Mouse (Mus musculus) midbrain, embryonic 14.5 days (tissue): ENCODE measurements around the gene Igdcc3. TPM values are rescaled to one million over a fixed set of nuclear protein-coding genes. Genes with fewer than 3 reads are reported as not detected.
A peak's percentile ranks its signal among the peaks of the same experiment; 100 is the strongest.
"Not testable (repeated sequence)": the region's sequence is repeated elsewhere in the genome, so short reads cannot be mapped to it uniquely, and the experiment has no call there.

ENCODE experiments used
- ATAC-seq: fragments of 200-750 bp; cut with Nextera tagmentation; 2 replicates; pipeline ENCODE4 v1.8.0; 2017; ENCODE audit warnings: moderate number of reproducible peaks, moderate library complexity; ENCODE audit not compliant: low FRiP score, low TSS enrichment
- DNase-seq: peaks from one replicate; pipeline ENCODE4 v3.0.0-alpha.2; 2015
- H3K27ac ChIP-seq: fragments of 300-500 bp; sonication (generic); replicated peaks from 2 replicates; pipeline ENCODE4 v1.5.1; 2014; ENCODE audit warnings: mild to moderate bottlenecking, low read depth, low read length, moderate library complexity
- H3K27me3 ChIP-seq: fragments of 300-500 bp; sonication (generic); 2 replicates; pipeline ENCODE4 v1.6.1; 2014; ENCODE audit warnings: low read length, control low read depth, mixed read lengths; ENCODE audit not compliant: control insufficient read depth, insufficient read depth
- H3K36me3 ChIP-seq: fragments of 300-500 bp; sonication (generic); 2 replicates; pipeline ENCODE4 v1.6.1; 2014; ENCODE audit warnings: low read length, control low read depth; ENCODE audit not compliant: control insufficient read depth, insufficient read depth
- H3K4me1 ChIP-seq: fragments of 300-500 bp; sonication (generic); 2 replicates; pipeline ENCODE4 v1.6.1; 2014; ENCODE audit warnings: mild to moderate bottlenecking, antibody characterized with exemption, low read length, control low read depth; ENCODE audit not compliant: control insufficient read depth, insufficient read depth
- H3K4me2 ChIP-seq: fragments of 300-500 bp; sonication (generic); 2 replicates; pipeline ENCODE4 v1.6.1; 2014; ENCODE audit warnings: mild to moderate bottlenecking, low read length, moderate library complexity
- H3K4me3 ChIP-seq: fragments of 300-500 bp; sonication (generic); replicated peaks from 2 replicates; pipeline ENCODE4 v1.5.1; 2014; ENCODE audit warnings: low read depth, low read length
- H3K9ac ChIP-seq: fragments of 300-500 bp; sonication (generic); replicated peaks from 2 replicates; pipeline ENCODE4 v1.6.1; 2014; ENCODE audit warnings: mild to moderate bottlenecking, low read length, moderate library complexity
- H3K9me3 ChIP-seq: fragments of 300-500 bp; sonication (generic); 2 replicates; pipeline ENCODE4 v1.6.1; 2016; ENCODE audit warnings: low read length, control low read depth, mixed read lengths; ENCODE audit not compliant: control insufficient read depth
- WGBS: fragments of 180-500 bp; shearing (Covaris S2); extraction: QIAGEN DNeasy Blood & Tissue Kit; methylation state at CpG from one replicate; pipeline ENCODE4 v1.1.7; 2014; 5-methylcytosine and 5-hydroxymethylcytosine counted together
- polyA plus RNA-seq: library from polyadenylated mRNA; unstranded; fragments of >200 nt; fragmentation: Nextera tagmentation; extraction: Ambion mirVana; gene quantifications from 2 replicates; pipeline ENCODE4 v1.2.1, GENCODE M21; 2014

The Igdcc3 gene
- polyA plus RNA-seq, 1 experiment from 2014 or later: 14.1 TPM

DNA sequence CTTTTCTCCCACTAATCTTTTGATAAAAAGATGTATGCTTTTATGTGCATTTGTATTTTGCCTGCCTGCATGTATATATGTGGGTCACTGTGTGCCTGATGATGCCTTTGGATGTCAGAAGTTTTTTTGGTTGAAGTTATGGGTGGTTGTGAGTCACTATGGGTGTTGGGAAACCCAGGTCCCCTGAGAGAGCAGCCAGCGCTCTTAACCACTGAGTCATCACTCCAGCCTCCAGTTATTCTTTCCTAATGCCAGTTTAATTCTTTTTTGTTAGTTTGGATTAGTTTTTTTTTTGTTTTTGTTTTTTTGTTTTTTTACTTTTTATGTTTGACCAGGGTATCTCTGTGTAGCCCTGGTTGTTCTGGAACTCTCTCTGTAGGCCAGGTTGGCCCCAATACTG lies 59.6 kb downstream of the Igdcc3 start:
- no peak for ATAC-seq
- no peak overlapping the region for H3K27ac ChIP-seq
- H3K9me3 ChIP-seq: no peaks in the 10 kb centered on the region
- no peaks in the 10 kb centered on the region for H3K36me3 ChIP-seq
- no peak overlapping the region for H3K4me2 ChIP-seq
- 66% methylated on average over 1 of the region's 1 CpGs for WGBS
- no peak for DNase-seq
- no peak overlapping the region for H3K9ac ChIP-seq
- H3K4me3 ChIP-seq: no peak overlapping the region
- no peaks in the 10 kb centered on the region for H3K4me1 ChIP-seq
- H3K27me3 ChIP-seq: no peaks in the 10 kb centered on the region

DNA sequence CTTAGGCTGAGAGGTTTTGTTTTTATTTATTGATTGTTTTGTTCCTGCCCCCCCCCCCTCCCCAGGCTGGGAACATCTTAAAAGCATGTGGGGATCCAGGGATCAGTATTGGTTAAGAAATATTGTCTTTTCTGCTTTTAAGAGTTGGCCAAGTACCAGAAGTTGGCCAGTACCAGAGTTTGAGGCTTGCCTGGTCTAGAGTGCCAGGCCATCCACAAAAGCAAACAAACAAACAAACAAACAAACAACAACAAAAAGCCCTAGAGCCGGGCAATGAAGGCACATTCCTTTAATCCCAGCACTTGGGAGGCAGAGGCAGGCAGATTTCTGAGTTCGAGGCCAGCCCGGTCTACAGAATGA lies 60.0 kb downstream of the Igdcc3 start:
- 40% methylated on average over 3 of the region's 3 CpGs for WGBS
- no peak for ATAC-seq
- H3K36me3 ChIP-seq: no peaks in the 10 kb centered on the region

GRCm38 (mm10) chr9:65201381-65202164 lies 60.6 kb downstream of the Igdcc3 start:
- H3K4me3 ChIP-seq: peak overlapping the region; percentile 42
- H3K36me3 ChIP-seq: no peaks in the 10 kb centered on the region
- peak overlapping the region; percentile 63 for H3K4me2 ChIP-seq
- H3K27ac ChIP-seq: peak overlapping the region; percentile 90
- no peaks in the 10 kb centered on the region for H3K9me3 ChIP-seq
- under 1% methylated on average over 18 of the region's 18 CpGs for WGBS
- DNase-seq (peak; percentile 96), ATAC-seq (peak; percentile 88)
- H3K27me3 ChIP-seq: no peaks in the 10 kb centered on the region
- H3K9ac ChIP-seq: peak overlapping the region; percentile 68
- H3K4me1 ChIP-seq: no peaks in the 10 kb centered on the region

More for the DNA sequence above, 60.0 kb downstream of the Igdcc3 start:
- Histone ChIP-seq H3K27ac (peak overlapping the region; percentile 90), H3K4me1 (no peaks in the 10 kb centered on the region), H3K9me3 (no peaks in the 10 kb centered on the region), H3K9ac (no peak overlapping the region), H3K4me2 (no peak overlapping the region), H3K27me3 (no peaks in the 10 kb centered on the region), H3K4me3 (no peak overlapping the region)
- no peak for DNase-seq

GRCm38 (mm10) chr9:65202165-65202754 lies 61.3 kb downstream of the Igdcc3 start:
- Histone ChIP-seq H3K9ac (peak overlapping the region; percentile 68), H3K4me1 (no peaks in the 10 kb centered on the region), H3K27ac (peak overlapping the region; percentile 90), H3K27me3 (no peaks in the 10 kb centered on the region), H3K4me3 (peak overlapping the region; percentile 42), H3K9me3 (no peaks in the 10 kb centered on the region), H3K36me3 (no peaks in the 10 kb centered on the region), H3K4me2 (peak overlapping the region; percentile 63)
- ATAC-seq (peak; percentile 15; the same call in 1 of the 2 replicates), DNase-seq (no peak)
- WGBS: 18% methylated on average over 11 of the region's 11 CpGs

- no peak overlapping the region for H3K4me3 ChIP-seq
- ATAC-seq (no peak), DNase-seq (no peak)
- H3K9me3 ChIP-seq: no peaks in the 10 kb centered on the region
- no peaks in the 10 kb centered on the region for H3K4me1 ChIP-seq
- H3K9ac ChIP-seq: no peak overlapping the region
- 78% methylated on average over 11 of the region's 11 CpGs for WGBS
- no peak overlapping the region for H3K4me2 ChIP-seq
- no peaks in the 10 kb centered on the region for H3K36me3 ChIP-seq
- H3K27me3 ChIP-seq: no peaks in the 10 kb centered on the region
- no peak overlapping the region for H3K27ac ChIP-seq
These were observed 64.2 kb downstream of the Igdcc3 start for GRCm38 (mm10) chr9:65205049-65205815.

DNA sequence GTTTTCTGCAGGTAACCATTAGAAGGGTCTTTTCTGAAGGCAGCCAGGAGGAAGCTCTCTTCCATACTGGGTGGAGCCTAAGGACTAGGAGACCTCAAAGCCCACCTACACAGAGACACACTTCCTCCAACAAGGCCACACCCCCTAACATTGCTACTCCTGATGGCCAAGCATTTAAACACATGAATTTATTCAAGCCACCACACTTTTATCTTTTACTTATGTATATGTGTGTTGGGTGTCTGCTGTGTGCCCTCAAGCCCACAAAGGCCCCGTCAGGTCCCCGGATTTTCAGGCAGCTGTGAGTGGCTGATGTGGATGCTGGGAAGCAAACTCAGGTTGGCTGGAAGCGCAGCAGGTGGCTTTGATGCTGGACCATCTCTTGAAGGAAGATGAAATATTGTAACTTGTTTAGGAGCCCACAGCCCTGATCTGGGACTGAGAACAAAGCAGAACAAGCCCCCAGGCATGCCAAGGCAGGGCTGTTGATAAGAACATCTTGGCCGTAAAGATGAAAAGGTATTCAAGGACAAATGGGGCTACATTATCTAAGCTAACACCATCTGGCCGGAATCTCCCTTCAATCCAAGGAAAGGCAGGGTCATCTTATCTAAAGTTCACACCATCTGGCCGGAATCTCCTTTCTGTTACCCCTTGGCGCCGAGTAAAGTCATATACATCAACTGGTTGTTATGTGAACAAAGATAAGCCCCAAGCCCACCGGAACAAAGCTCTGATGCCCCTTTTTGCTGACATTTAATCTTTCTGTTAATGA lies 66.2 kb downstream of the Igdcc3 start:
- not testable (repeated sequence) for H3K27ac ChIP-seq, H3K9ac ChIP-seq, H3K4me3 ChIP-seq, H3K4me1 ChIP-seq, H3K27me3 ChIP-seq, H3K4me2 ChIP-seq, ATAC-seq, DNase-seq, H3K9me3 ChIP-seq, H3K36me3 ChIP-seq
- 92% methylated on average over 9 of the region's 9 CpGs for WGBS

GRCm38 (mm10) chr9:65208293-65209179 lies 67.5 kb downstream of the Igdcc3 start:
- Histone ChIP-seq H3K27ac (no peak overlapping the region), H3K4me1 (no peaks in the 10 kb centered on the region), H3K36me3 (no peaks in the 10 kb centered on the region), H3K9me3 (no peaks in the 10 kb centered on the region), H3K4me2 (no peak overlapping the region), H3K4me3 (no peak overlapping the region), H3K9ac (no peak overlapping the region), H3K27me3 (no peaks in the 10 kb centered on the region)
- WGBS: 89% methylated on average over 32 of the region's 32 CpGs
- DNase-seq: no peak
- ATAC-seq: no peak
